Mouse (Mus musculus): ENCODE results near the gene Nanos3.

Gene Nanos3

DNA sequence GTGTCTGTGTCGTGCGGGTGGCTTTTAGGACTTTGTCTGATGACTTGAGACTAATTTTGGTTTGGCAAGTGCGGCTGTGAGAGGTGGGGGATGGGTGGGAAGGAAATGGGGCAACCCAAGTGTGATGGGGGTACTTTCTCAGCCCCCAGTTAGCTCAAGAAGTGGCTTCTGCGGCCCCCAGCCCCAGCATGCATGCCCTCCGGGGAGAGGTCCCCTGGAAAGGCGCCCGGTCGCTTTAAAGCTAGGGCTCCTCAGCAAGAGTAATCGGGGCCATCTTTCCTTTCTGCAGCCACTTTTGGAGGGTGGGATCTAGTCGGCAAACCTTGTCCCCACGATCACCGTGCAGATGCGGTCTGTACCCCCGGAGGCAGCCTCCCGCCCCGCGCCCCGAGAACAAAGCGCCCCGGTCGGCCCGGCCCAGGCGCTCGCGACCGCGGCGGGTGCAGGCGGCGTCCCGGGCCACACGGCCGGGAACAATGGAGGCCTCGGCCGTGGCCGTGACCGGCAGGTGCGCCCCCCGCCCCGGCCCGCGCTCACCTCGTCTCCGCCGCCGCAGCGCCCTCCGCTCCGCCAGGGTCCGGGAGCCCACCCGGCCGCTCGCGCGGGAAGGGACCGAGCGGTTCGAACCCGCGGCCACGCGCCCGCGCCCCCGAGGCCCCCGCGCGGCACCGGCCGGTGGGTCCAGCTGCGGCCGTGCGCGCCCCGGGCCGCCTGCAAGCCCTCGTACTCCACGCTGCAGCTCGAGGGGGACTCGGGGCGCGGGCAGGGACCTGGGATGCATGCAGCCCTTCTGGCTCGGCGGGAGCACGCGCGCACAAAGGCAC lies 1.5 kb downstream of the Nanos3 start:
- no peak for DNase-seq (ENCODE audit: low read depth, low spot score)

DNA sequence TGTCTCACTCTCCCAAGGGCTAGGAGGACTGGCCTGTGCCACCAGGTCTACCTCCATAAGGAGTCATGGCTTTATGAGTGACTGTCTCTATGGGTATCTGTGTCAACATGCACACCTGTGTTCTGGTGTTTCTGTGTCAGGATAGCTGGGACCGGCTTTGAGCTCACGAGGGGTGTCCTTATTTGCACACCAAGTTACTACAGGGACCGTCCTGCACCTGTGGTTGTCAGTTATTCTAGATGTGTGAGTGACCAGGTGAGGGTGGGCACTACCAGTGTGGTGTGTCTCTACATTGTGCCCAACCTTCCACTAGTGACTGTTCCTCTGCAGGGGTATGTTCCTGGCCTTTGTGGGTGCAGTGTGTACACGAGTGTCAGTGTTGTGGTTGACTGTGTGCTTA lies 2.2 kb downstream of the Nanos3 start:
- no peak for DNase-seq (ENCODE audit: low read depth, low spot score)

DNA sequence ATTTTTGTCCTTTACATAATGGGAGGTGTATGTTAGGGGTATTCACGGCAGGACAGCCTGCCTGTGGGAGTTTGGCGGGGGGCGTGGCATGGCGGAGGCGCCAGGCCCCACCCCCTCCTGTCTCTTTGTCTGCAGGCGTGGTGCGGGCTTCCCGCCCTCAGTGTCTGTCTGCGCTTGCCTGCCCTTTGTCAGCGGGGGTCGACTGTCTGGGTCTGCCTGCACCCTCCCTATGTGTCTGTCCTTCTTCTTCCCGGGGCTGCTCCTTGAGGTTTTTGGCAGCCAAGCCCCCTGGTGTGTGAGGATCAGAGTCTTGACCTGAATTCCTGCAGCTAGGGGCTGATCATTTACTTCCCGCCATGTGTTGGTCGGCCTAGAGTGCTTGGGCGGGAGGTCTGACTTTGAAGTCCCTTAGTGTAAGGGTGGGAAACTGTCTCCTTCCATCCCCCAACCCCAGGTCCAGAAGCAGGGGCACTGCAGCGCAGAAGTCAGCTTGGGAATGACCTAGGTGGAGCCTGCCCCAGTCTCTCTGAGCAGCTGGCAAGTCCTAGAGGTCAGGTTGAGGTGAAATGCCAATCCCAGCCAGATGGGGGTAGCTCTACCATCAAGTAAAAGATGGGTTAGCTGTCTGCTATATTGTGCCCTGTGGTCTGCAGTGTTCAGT lies 4.4 kb downstream of the Nanos3 start:
- DNase-seq (ENCODE audit: low read depth, low spot score) = no peak

DNA sequence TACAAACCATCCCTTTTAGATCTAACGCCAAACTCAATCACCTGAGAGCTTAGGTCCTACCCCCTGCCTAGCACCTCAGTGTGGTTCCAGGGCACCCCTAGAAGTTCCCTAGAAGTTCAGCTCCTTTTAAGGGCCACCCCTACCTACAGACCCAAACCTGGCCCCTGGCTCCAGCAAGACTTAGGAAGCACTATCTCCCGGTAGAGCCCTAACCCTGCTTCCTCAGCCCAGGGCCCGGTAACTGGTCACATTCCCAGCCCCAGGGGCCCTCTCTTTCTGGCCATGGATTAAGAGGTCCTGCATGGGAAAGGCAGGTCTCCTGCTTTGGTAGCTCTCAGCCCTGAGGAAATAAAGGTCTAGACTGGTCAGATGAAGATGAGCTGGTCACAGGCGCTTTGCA lies 5.1 kb downstream of the Nanos3 start:
- no peak for DNase-seq (ENCODE audit: low read depth, low spot score)

DNA sequence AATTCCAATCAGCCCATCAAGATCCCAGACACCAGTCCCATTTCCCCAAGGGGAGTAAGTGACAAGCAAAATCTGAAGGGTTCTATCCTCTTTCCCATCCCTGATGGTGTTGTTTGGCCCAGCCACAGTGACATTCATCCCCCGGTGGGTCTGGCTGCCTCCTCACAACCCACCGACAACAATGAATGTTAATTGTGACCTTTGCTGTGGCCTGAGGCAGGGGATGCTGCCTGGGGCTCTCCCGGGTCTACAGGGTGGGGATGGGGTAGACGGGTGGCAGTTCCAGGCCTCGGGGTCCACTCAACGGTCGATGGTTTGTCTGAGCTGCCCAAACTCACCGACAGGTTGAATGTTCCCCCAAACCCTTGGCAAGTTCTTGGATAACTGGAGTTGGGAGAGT lies 6.4 kb downstream of the Nanos3 start:
- no peak for DNase-seq (ENCODE audit: low read depth, low spot score)

DNA sequence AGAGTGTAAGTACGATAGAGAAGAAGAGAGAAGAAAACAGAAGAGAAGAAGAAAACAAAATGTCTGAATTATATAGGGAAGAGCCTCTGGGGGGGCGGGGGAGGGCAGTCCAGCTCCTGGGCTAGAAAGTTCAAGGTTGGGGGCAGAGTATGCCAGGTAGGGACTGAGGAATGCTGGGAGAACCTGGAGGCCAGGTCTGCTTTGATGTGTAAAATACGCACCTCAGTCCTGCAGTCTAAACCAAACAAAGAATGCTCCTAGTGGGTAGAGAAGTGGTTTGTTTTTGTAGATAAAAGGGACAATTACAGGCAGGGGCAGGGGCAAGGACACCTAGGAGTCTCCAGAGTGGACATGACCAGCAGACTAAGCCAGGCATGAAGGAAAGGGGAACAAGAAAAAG lies 7.6 kb downstream of the Nanos3 start:
- no peak for DNase-seq (ENCODE audit: low read depth, low spot score)

DNA sequence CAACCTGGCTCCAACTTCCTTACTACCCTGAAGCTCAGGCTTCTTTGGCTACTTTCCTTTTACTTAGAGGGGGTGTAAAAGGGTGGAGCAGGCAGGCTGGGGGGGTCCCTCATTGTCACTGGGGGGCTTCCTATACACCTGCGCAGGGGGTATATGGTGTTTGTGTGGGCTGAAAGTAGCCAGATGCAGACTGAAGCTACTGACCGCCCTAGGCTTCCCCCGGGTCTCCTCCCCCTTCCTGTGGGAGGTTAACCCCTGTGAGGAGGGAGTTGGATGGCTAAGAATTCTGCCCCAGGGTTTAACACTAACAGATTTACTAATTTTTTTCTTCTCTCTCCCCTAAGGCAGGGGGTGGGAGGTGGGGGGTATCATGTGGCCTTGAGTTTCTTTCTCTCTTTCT lies 8.5 kb downstream of the Nanos3 start:
- no peak for DNase-seq (ENCODE audit: low read depth, low spot score)

DNA sequence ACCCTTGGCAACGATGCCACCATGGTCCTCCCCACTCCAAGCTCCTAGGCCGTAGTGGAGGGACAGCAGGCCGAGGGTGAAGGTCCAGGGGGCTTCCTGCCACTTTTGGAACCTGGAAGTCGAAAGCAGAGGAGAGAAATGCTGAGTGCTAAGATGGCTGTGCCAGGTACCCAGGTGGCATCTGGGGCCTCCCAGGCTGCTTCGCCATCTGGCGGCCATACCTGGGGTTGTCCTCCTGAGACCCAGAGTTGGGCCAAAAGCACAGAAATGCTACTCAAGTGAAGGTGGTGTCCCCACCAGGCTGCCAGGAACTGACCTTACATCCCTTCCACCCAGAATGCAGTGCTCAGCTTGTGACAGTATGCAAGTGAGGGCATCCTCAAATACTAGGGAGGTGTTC lies 11.2 kb downstream of the Nanos3 start:
- DNase-seq (ENCODE audit: low read depth, low spot score) = no peak

- DNase-seq (ENCODE audit: low read depth, low spot score) = no peak
Observed at GRCm38 (mm10) chr8:84170096-84170495, 14.9 kb downstream of the Nanos3 start.

GRCm38 (mm10) chr8:84167696-84168095 lies 17.3 kb downstream of the Nanos3 start:
- no peak for DNase-seq (ENCODE audit: low read depth, low spot score)

GRCm38 (mm10) chr8:84157620-84158019 lies 27.4 kb downstream of the Nanos3 start:
- no peak for DNase-seq (ENCODE audit: low read depth, low spot score)

DNA sequence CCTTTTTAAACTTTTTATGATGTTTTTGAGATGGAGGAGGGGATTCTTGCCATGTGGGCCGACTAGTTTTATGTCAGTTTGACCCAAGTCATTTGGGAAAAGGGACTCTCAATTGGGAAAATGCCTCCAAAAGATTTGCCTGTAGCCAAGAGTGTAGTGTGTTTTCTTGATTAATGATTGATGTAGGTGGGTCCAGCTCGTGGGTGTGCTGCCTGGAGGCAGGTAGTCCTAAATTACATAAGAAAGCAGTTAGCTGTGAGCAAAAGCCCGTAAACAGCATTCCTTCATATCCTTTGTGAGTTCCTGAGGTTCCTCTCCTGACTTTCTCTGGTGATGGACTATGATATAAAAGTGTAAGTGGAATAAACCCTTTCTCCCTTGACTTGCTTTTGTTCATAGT lies 35.8 kb downstream of the Nanos3 start:
- DNase-seq (ENCODE audit: low read depth, low spot score) = no peak

- DNase-seq (ENCODE audit: low read depth, low spot score) = no peak
Observed at GRCm38 (mm10) chr8:84148531-84148850, 36.5 kb downstream of the Nanos3 start.

DNA sequence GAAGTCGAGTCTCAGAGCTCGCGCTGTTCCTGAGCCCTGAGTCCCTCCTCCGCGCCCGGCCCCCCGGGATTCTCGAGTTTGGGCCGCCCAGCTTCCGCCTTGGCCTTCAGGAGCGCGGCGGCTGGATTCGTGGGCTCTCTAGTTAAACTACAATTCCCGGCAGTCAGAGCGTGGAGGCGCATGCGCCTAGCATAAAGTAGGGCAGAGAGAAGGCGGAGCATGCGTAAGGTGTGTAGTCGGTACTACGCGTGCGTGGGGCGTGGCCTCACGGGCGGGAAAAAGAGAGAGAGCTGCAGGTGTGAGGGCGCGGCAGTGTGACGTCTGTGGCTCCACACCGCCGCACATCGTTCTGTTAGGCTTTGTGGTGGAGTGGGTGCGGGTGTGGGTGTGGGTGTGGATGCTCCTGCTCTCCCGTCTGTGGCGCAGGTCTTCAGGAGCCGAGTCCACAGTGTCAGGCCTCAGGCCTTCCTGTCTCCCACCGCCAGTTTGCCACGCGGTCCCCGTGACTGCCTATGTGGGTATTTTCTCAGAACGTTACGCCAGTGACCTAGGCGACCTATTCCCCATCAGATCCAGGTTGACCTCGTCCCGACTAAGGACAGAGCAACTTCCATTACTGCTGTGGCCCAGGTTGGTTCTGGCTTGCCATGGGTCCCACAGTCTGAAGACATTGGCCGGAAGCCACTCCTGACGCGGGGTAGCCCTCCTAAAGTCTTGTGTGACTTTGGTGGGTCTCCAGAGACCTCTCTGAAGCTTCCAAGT lies 37.1 kb downstream of the Nanos3 start, which contains the start of the genes Cc2d1a and 4930432K21Rik:
TSS of gene Cc2d1a (minus strand) at position 168 of the 762 bp plus-strand sequence.
TSS of gene 4930432K21Rik (plus strand) at position 257 of the 762 bp plus-strand sequence.
- DNase-seq (ENCODE audit: low read depth, low spot score) = peak; percentile 99

DNA sequence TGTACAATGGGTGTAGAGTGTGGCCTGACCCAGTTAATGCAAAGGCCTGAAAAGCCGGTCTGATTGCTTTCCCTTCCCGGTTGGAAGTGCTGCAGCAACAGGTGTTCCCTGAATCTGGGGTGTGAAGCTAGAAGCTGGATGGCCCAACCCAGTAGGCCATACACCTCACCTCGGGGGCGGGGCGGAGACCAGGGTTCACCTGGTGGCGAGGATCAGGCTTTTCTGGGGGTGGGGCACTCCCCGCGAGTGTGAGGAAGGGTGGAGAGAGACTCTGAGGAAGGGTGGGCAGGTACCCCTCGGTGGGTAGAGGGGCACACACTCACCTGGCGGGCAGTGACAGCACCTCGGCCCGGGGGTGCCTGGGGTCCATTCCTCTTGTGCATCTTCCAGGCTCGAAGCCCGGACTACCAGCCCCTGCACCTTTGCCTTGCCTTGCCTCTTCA lies 37.7 kb downstream of the Nanos3 start:
- DNase-seq (ENCODE audit: low read depth, low spot score) = no peak

DNA sequence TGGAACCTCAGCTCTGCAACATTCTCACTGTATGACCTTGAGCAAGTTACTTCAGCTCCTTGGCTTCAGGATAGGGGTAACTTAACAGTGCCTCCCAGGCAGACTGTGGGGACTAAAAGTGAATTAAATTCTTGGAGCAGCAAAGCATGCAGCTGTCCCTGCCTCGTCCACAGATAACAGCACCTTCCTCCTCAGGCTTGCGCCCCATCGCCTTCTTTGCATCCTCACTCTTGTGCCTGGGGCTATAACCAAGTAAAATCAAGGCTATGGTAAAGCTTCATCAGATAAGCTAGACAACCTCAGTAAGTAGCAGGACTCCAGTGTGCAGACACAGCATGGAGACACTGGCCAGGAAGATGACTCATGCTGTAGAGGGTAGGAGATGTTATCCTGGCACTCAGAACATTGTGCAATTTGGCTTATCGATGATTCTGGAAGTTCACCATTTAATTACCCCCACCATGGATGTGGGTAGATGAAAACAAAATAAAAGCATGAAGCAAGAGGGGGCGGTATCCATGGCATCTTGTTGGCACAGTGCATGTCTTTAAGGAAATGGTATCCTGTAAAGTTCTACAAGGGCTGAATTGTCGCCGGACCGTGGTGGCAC lies 40.3 kb downstream of the Nanos3 start:
- DNase-seq (ENCODE audit: low read depth, low spot score) = no peak

DNA sequence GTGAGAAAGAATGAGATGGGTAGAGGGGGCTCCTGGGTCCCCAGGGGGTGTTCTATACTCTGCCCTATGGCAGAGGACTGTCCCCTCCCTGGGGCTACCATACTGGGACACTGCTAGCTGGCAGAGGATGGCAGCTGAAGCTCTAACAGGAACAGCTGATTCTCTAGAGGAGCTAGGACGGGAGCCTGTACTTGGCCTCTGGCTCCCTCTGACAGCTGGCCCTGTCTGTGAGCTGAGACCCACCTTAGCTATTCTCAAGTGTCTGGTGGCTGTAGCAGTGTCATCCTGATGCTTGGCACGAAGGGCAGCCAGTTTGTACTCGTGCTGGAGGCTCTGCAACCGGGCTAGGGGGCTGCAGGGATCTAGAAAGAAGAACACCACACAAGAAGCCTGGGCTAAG lies 44.2 kb downstream of the Nanos3 start:
- no peak for DNase-seq (ENCODE audit: low read depth, low spot score)

DNA sequence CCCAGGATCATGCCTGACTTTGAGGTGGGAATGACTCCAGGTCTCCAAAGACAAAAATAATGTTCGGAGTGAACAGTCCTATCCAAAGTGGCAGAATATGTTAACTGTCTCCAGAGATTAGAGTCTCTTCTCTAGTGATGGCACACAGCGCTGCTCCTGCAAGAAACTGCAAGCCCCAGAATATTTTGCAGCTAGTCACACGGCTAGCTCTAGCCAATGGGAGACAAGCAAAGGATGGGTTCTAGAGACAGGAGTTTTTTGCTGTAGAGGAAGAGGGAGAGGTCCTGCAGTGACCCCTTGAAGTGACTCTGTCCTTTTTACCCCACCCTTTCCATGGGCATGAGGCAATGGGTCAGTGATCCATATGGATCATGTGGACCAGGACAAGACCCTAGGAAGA lies 47.2 kb downstream of the Nanos3 start:
- DNase-seq (ENCODE audit: low read depth, low spot score) = peak; percentile 42

GRCm38 (mm10) chr8:84132225-84132624 lies 52.8 kb downstream of the Nanos3 start:
- peak; percentile 24 for DNase-seq (ENCODE audit: low read depth, low spot score)

DNA sequence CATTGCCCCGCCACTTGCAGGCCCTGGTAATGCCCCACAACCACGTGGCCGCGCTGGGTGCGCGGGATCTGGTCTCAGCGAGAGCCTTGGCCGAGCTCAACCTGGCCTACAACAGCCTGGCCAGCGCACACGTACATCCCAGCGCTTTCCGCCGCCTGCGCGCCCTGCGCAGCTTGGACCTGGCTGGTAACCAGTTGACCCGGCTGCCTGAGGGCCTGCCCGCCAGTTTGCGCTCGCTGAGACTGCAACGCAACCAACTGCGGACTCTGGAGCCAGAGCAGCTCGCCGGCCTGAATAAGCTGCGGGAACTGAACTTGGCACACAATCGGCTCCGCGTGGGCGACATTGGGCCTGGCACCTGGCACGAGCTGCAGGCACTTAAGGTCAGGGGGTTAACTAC lies 54.2 kb downstream of the Nanos3 start:
- no peak for DNase-seq (ENCODE audit: low read depth, low spot score)

- no peak for DNase-seq (ENCODE audit: low read depth, low spot score)
Observed at GRCm38 (mm10) chr8:84128277-84128676, 56.7 kb downstream of the Nanos3 start.
